23 mouse cellular contexts compared by ENCODE assay signal in genomic region chrX:166731354-166731753, GRCm38 (mm10).
A peak's percentile ranks its signal among the peaks of the same experiment; 100 is the strongest.
DNase-seq lines count a peak whose midpoint lies in the region; ATAC-seq and TF ChIP-seq lines count a peak whose summit lies in the region.
"Had no signal": no experiment of that assay in that cellular context is flagged by ENCODE, and none has a peak within 500 bp of the region (broad histone marks: within the 10 kb centered on the region; RNA-seq: fewer than 3 reads in every experiment).

No protein-coding gene starts in this region.

- H3K4me3 ChIP-seq in cerebellum, adult 2 months (replicated peaks; ENCODE audit: insufficient read depth, low read depth, low read length): no peak overlapping the region
- H3K4me3 ChIP-seq in kidney, embryonic 15.5 days (replicated peaks): no peak overlapping the region
- H3K4me3 ChIP-seq: embryonic facial prominence, embryonic 15.5 days; hindbrain, embryonic 10.5 days; limb, embryonic 13.5 days; liver, embryonic 12.5 days; midbrain, embryonic 10.5 days had no signal

- no peaks in the 10 kb centered on the region for H3K36me3 ChIP-seq in kidney, embryonic 15.5 days
- H3K36me3 ChIP-seq: embryonic facial prominence, embryonic 15.5 days; hindbrain, embryonic 10.5 days; limb, embryonic 13.5 days; liver, embryonic 12.5 days; midbrain, embryonic 10.5 days had no signal

- no peak overlapping the region for H3K27ac ChIP-seq in cerebellum, adult 2 months (ENCODE audit: insufficient read depth, low read length)
- no peak overlapping the region for H3K27ac ChIP-seq in kidney, embryonic 15.5 days
- H3K27ac ChIP-seq: embryonic facial prominence, embryonic 15.5 days; hindbrain, embryonic 10.5 days; limb, embryonic 13.5 days; liver, embryonic 12.5 days; midbrain, embryonic 10.5 days had no signal

- no peak overlapping the region for H3K4me2 ChIP-seq in kidney, embryonic 15.5 days
- H3K4me2 ChIP-seq: embryonic facial prominence, embryonic 15.5 days; heart, embryonic 11.5 days; limb, embryonic 13.5 days; liver, embryonic 12.5 days had no signal

- DNase-seq in cerebellum, adult 9-10 months: peak; percentile 4
- DNase-seq in cerebellum, adult 2 months: no peak
- peak; percentile 1 for DNase-seq in heart, adult 8-10 months (ENCODE audit: low spot score)
- no peak for DNase-seq in heart, postnatal 10 days
- DNase-seq in left cerebral cortex, postnatal 14 days (ENCODE audit: low spot score in 2 of 2): peak; percentile 29 to 49
- DNase-seq in left cerebral cortex, adult 11 months (ENCODE audit: low spot score): no peak
- peak; percentile 54 for DNase-seq in brain, adult 2 months (ENCODE audit: low read depth, low spot score)
- DNase-seq: adrenal gland, adult 8-10 months; cerebellum, adult 18-20 months; kidney, postnatal 4 days; lung, adult 18-20 months; lung, postnatal 10 days; thymus, adult 2 months had no signal

- no peaks in the 10 kb centered on the region for H3K9me3 ChIP-seq in kidney, embryonic 15.5 days (replicated peaks)
- H3K9me3 ChIP-seq: embryonic facial prominence, embryonic 15.5 days; hindbrain, embryonic 10.5 days; limb, embryonic 13.5 days; liver, embryonic 12.5 days; midbrain, embryonic 10.5 days had no signal

- TF ChIP-seq CTCF in cerebellum, adult 2 months (IDR thresholded peaks at IDR 0.05; ENCODE audit: borderline replicate concordance, insufficient read depth, low read depth, low read length): no peak

- H3K9ac ChIP-seq in kidney, embryonic 15.5 days: no peak overlapping the region
- H3K9ac ChIP-seq: embryonic facial prominence, embryonic 15.5 days; limb, embryonic 13.5 days; liver, embryonic 12.5 days had no signal

- TF ChIP-seq POLR2A in cerebellum, adult 2 months (IDR thresholded peaks at IDR 0.05; ENCODE audit: borderline replicate concordance, insufficient read depth, low read length): no peak

- 70% methylated on average over 2 of the region's 2 CpGs for WGBS in cerebellum, adult 2 months
- WGBS in kidney, embryonic 15.5 days: 81% methylated on average over 2 of the region's 2 CpGs

- no peaks in the 10 kb centered on the region for H3K27me3 ChIP-seq in cerebellum, adult 2 months (ENCODE audit: control insufficient read depth, insufficient read depth, low read length)
- H3K27me3 ChIP-seq in kidney, embryonic 15.5 days: peaks cover 36% of the 10 kb centered on the region
- H3K27me3 ChIP-seq: embryonic facial prominence, embryonic 15.5 days had no signal

- no peak for ATAC-seq in kidney, embryonic 15.5 days (replicated peaks; ENCODE audit: low FRiP score)
- ATAC-seq: activated CD4-positive, CD25-positive, alpha-beta regulatory T cell, adult 4 months; forebrain, embryonic 14.5 days; intestine, postnatal 0 days; liver, embryonic 12.5 days had no signal

- intact Hi-C loops in heart, postnatal 10 days (cut with DNase I): no loop called here
- intact Hi-C loops in left cerebral cortex, postnatal 14 days (cut with DNase I): no loop called here

- H3K4me1 ChIP-seq in cerebellum, adult 2 months (ENCODE audit: control insufficient read depth, insufficient read depth, low read length): no peaks in the 10 kb centered on the region
- H3K4me1 ChIP-seq in kidney, embryonic 15.5 days: no peaks in the 10 kb centered on the region
- H3K4me1 ChIP-seq: embryonic facial prominence, embryonic 15.5 days; limb, embryonic 13.5 days; liver, embryonic 12.5 days had no signal

Comparison
In these comparisons a context has a peak if more than half of its experiments do, and no peak if none do; other contexts are left out.
1. DNase-seq: peak in cerebellum, adult 9-10 months (single experiment), heart, adult 8-10 months (single experiment), left cerebral cortex, postnatal 14 days (2 of 2) and brain, adult 2 months (single experiment); none in cerebellum, adult 2 months (0 of 2), heart, postnatal 10 days (0 of 2) and left cerebral cortex, adult 11 months (single experiment).